Mouse (Mus musculus) limb, embryonic 10.5 days (tissue): Measurements from ENCODE around the gene Lamtor2. TPM values are rescaled to one million over a fixed set of nuclear protein-coding genes. Genes with fewer than 3 reads are reported as not detected.

ENCODE experiments used
- DNase-seq: peaks from one replicate; pipeline ENCODE4 v3.0.0-alpha.2; 2017; ENCODE audit warnings: low spot score
- H3K27ac ChIP-seq: fragments of 300-500 bp; sonication (generic); 2 replicates; pipeline ENCODE4 v1.5.1; 2016; ENCODE audit warnings: mild to moderate bottlenecking
- H3K27me3 ChIP-seq: fragments of 300-500 bp; sonication (generic); 2 replicates; pipeline ENCODE4 v1.6.1; 2016; ENCODE audit warnings: low read depth, mild to moderate bottlenecking; ENCODE audit not compliant: poor library complexity, severe bottlenecking
- H3K36me3 ChIP-seq: fragments of 300-500 bp; sonication (generic); 2 replicates; pipeline ENCODE4 v1.6.1; 2016; ENCODE audit warnings: mild to moderate bottlenecking, moderate library complexity
- H3K4me1 ChIP-seq: fragments of 300-500 bp; sonication (generic); 2 replicates; pipeline ENCODE4 v1.6.1; 2016
- H3K4me3 ChIP-seq: fragments of 300-500 bp; sonication (generic); 2 replicates; pipeline ENCODE4 v1.5.1; 2016; ENCODE audit warnings: mild to moderate bottlenecking, moderate library complexity
- H3K9me3 ChIP-seq: fragments of 300-500 bp; sonication (generic); replicated peaks from 2 replicates; pipeline ENCODE4 v1.6.1; 2016; ENCODE audit warnings: mild to moderate bottlenecking
- WGBS: fragments of 180-500 bp; shearing (Covaris S2); methylation state at CpG from one replicate; pipeline ENCODE4 v1.1.7; 2016; 5-methylcytosine and 5-hydroxymethylcytosine counted together
- polyA plus RNA-seq: library from polyadenylated mRNA; unstranded; fragments of >200 nt; fragmentation: Nextera tagmentation; extraction: Ambion mirVana; gene quantifications from 2 replicates; pipeline ENCODE4 v1.2.1, GENCODE M21; 2016

The Lamtor2 gene
- polyA plus RNA-seq, 1 experiment from 2014 or later = 159 TPM

DNA sequence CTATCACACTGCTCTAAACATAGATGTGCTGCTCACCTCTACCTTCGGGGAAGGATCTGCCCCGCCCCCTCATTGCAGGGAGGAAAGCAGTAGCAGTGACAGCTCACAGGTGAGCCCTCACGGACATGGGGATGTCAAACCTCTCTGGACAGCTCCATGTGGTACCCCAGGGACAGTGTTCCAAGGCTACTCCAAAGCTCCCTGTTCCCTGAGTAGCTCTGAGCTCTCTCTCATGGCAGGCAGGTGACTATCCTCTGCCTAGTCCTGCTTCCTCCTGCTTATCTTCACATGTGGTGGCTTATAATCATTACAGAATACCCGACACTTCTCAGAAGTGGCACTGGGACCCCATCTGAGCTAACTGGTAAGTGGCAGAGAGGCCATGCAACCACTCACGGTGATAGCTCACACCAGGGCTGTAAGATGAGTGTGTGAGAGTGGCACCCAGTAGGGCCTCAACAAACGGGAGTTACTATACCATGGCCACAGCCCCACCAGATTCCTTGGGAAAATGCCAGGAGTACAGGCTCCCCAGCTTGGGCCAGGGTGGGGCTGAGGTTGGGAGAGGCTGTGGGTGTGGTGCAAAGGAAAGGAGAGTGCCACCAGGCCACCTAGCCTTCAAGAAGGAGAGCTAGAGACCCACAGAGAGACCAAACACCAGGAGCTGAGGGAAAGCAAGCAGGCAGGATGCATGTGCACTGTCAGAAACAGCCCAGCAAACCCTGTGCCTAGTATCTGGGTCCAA, 6.0 kb downstream of the Lamtor2 start:
- peaks cover 28% of the 10 kb centered on the region for H3K4me1 ChIP-seq
- H3K9me3 ChIP-seq = no peaks in the 10 kb centered on the region
- peaks cover 8% of the 10 kb centered on the region for H3K36me3 ChIP-seq
- H3K27me3 ChIP-seq = no peaks in the 10 kb centered on the region
- H3K27ac ChIP-seq = no peak overlapping the region
- WGBS = 78% methylated on average over 6 of the region's 6 CpGs
- DNase-seq = no peak
- H3K4me3 ChIP-seq = no peak overlapping the region

DNA sequence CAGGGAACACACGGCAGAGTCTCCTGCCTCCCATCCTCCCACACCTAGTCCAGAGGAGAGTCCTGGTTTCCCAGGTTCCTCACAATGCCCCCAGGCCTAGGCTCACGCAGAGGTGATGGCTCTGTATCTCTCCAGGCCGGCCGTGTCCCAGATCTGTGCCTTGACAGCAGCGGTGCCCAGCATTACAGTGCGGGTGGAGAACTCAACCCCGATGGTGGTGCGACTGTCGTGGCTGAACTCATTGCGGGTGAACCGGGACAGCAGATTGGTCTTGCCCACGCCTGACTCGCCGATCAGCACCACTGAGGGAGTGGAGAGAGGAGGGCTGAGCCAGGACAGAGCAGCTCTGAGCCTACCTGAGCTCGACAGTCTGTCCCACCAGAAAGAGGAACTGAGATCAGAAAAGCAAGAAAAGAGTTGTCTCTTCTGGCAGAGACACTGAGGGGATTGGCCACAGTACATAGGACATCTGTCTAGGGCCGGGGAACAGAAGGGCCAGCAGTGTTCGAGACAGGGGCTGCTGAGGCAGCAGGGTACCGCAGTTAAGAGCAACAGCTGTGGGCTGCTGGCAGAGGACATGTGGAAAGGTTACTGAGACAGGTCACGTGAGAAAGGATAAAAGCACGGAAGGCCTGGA, 7.8 kb downstream of the Lamtor2 start:
- no peak overlapping the region for H3K4me3 ChIP-seq

DNA sequence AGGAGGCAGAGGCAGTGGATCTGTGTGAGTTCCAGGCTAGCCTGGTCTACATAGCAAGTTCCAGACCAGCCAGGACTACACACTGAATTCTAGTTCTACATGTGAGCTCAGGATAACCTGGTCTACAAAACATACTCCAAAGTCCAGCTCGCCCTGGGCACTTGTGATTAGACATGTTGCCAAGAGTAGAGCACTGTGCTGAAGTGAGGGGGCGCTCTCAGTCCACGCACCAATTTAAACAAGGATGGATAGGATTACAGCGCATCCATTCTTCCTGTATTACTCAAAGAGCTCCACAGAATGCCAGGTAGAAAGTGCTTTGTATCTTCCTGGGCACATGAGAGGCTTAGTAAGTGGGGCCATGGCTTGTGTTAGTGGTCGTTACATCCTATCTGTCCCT, 8.4 kb downstream of the Lamtor2 start:
- WGBS = 34% methylated on average over 5 of the region's 5 CpGs
- Histone ChIP-seq H3K36me3 (peaks cover 27% of the 10 kb centered on the region), H3K9me3 (no peaks in the 10 kb centered on the region), H3K4me1 (peaks cover 35% of the 10 kb centered on the region), H3K27me3 (no peaks in the 10 kb centered on the region), H3K4me3 (no peak overlapping the region), H3K27ac (no peak overlapping the region)
- no peak for DNase-seq

More for the DNA sequence above, 7.8 kb downstream of the Lamtor2 start:
- H3K36me3 ChIP-seq = peaks cover 26% of the 10 kb centered on the region
- DNase-seq = no peak
- peaks cover 31% of the 10 kb centered on the region for H3K4me1 ChIP-seq
- 67% methylated on average over 20 of the region's 20 CpGs for WGBS
- H3K27me3 ChIP-seq = no peaks in the 10 kb centered on the region
- H3K27ac ChIP-seq = no peak overlapping the region
- H3K9me3 ChIP-seq = no peaks in the 10 kb centered on the region

- no peaks in the 10 kb centered on the region for H3K9me3 ChIP-seq
- H3K4me3 ChIP-seq = no peak overlapping the region
- WGBS = 78% methylated on average over 5 of the region's 5 CpGs
- no peak overlapping the region for H3K27ac ChIP-seq
- H3K36me3 ChIP-seq = peaks cover 32% of the 10 kb centered on the region
- DNase-seq = no peak
- H3K4me1 ChIP-seq = peaks cover 39% of the 10 kb centered on the region
- H3K27me3 ChIP-seq = no peaks in the 10 kb centered on the region
Measured at GRCm38 (mm10) chr3:88543651-88544410, 9.0 kb downstream of the Lamtor2 start.

- no peaks in the 10 kb centered on the region for H3K9me3 ChIP-seq
- H3K27me3 ChIP-seq = no peaks in the 10 kb centered on the region
- H3K4me1 ChIP-seq = peaks cover 43% of the 10 kb centered on the region
- no peak overlapping the region for H3K27ac ChIP-seq
- no peak overlapping the region for H3K4me3 ChIP-seq
- peaks cover 36% of the 10 kb centered on the region for H3K36me3 ChIP-seq
- 84% methylated on average over 8 of the region's 8 CpGs for whole genome bisulfite sequencing
- DNase-seq = no peak
Measured at GRCm38 (mm10) chr3:88543174-88543573, 9.7 kb downstream of the Lamtor2 start.

GRCm38 (mm10) chr3:88542486-88542885, 10.4 kb downstream of the Lamtor2 start:
- H3K27me3 ChIP-seq = no peaks in the 10 kb centered on the region
- H3K4me3 ChIP-seq = no peak overlapping the region
- DNase-seq = no peak
- WGBS = 80% methylated on average over 4 of the region's 4 CpGs
- H3K9me3 ChIP-seq = no peaks in the 10 kb centered on the region
- peaks cover 47% of the 10 kb centered on the region for H3K4me1 ChIP-seq
- peaks cover 43% of the 10 kb centered on the region for H3K36me3 ChIP-seq
- no peak overlapping the region for H3K27ac ChIP-seq

- DNase-seq = no peak
- Histone ChIP-seq H3K27ac (peak overlapping the region; percentile 17; the same call in 1 of the 2 replicates), H3K27me3 (no peaks in the 10 kb centered on the region), H3K4me3 (no peak overlapping the region), H3K36me3 (peaks cover 50% of the 10 kb centered on the region), H3K9me3 (no peaks in the 10 kb centered on the region), H3K4me1 (peaks cover 54% of the 10 kb centered on the region)
- whole genome bisulfite sequencing = 77% methylated on average over 7 of the region's 7 CpGs
Measured at GRCm38 (mm10) chr3:88541622-88542401, 11.1 kb downstream of the Lamtor2 start.

DNA sequence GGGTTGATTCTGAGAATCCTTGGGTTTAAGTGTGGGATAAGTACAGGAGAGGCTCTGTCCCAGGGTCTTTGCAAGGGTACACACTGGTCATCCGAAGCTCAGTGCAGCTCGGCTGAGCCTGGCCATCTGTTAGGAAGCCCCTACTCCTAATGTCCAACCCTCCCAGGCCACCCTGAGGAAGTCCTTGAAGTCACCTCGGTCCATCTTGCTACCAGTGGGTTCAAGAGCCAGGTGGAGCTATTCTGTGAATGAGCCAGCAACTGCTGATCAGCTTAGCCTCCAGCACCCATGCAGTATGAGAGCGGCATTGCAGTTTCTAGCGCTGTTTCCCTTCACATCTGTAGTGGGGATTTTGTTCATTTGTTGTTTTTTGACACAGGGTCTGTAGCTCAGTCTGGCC, 12.8 kb downstream of the Lamtor2 start:
- Histone ChIP-seq H3K36me3 (peaks cover 67% of the 10 kb centered on the region), H3K4me3 (no peak overlapping the region), H3K4me1 (peaks cover 66% of the 10 kb centered on the region), H3K9me3 (no peaks in the 10 kb centered on the region), H3K27me3 (no peaks in the 10 kb centered on the region), H3K27ac (0 out of 2 replicates have a peak overlapping the region, but pooled peaks have one; percentile 1)
- WGBS = 71% methylated on average over 5 of the region's 5 CpGs
- peak; percentile 37 for DNase-seq

GRCm38 (mm10) chr3:88539397-88539796, 13.5 kb downstream of the Lamtor2 start:
- Histone ChIP-seq H3K27me3 (no peaks in the 10 kb centered on the region), H3K9me3 (no peaks in the 10 kb centered on the region), H3K27ac (0 out of 2 replicates have a peak overlapping the region, but pooled peaks have one; percentile 42), H3K4me1 (peaks cover 66% of the 10 kb centered on the region), H3K36me3 (peaks cover 74% of the 10 kb centered on the region), H3K4me3 (no peak overlapping the region)
- 32% methylated on average over 3 of the region's 3 CpGs for WGBS
- peak; percentile 46 for DNase-seq

- H3K4me3 ChIP-seq = peak overlapping the region; percentile 30
- peaks cover 83% of the 10 kb centered on the region for H3K36me3 ChIP-seq
- no peaks in the 10 kb centered on the region for H3K27me3 ChIP-seq
- peaks cover 74% of the 10 kb centered on the region for H3K4me1 ChIP-seq
- WGBS = 51% methylated on average over 9 of the region's 9 CpGs
- DNase-seq = peak; percentile 40
- H3K27ac ChIP-seq = peak overlapping the region; percentile 43; the same call in 1 of the 2 replicates
- no peaks in the 10 kb centered on the region for H3K9me3 ChIP-seq
Measured at GRCm38 (mm10) chr3:88538271-88539145, 14.4 kb downstream of the Lamtor2 start.

DNA sequence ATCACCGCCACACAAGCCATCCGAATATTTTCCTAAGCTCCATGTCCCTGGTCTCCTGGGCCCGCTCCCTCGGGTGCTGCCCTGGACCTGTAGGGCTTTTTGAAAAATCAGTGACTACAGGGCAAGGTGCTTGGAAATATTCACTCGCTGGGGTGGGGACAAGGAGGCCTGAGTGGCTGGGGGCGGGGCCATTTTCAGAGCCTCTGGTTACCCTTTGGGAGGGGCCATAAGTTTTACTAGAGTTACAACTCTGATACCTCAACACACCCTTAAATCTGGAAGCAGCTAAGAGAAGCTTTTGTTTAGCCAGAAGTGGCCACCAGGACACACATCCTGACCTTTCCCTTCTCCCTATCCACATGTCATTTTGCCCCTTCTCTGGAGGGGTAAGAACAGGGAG, 15.7 kb downstream of the Lamtor2 start:
- 77% methylated on average over 6 of the region's 6 CpGs for WGBS
- H3K27me3 ChIP-seq = no peaks in the 10 kb centered on the region
- peaks cover 84% of the 10 kb centered on the region for H3K36me3 ChIP-seq
- H3K4me3 ChIP-seq = peak overlapping the region; percentile 86
- no peak for DNase-seq
- no peaks in the 10 kb centered on the region for H3K9me3 ChIP-seq
- peak overlapping the region; percentile 100 for H3K27ac ChIP-seq
- peaks cover 74% of the 10 kb centered on the region for H3K4me1 ChIP-seq
